Mouse (Mus musculus): Measurements from ENCODE around the gene Kpna2.

Kpna2 gene

DNA sequence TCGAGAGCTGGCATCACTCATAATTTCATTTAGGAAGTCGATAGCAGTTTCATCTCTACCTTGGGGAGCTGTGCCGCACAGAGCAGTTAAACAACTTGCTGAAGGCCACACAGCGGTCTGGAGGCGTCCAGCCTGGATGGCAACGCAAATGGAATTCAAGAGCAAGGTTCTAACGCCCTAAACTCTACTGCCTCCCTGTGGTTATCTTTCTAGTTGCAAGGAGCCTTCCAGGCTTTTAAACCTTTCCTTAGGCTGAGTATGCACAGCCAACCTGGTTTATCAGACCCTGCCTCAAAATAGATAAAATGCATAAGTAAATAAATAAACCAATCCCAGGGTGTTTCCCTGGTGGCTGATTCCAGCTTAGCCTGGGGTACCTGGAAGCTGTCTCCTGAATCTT, 18.9 kb downstream of the Kpna2 start:
- peak; percentile 43 for DNase-seq

DNA sequence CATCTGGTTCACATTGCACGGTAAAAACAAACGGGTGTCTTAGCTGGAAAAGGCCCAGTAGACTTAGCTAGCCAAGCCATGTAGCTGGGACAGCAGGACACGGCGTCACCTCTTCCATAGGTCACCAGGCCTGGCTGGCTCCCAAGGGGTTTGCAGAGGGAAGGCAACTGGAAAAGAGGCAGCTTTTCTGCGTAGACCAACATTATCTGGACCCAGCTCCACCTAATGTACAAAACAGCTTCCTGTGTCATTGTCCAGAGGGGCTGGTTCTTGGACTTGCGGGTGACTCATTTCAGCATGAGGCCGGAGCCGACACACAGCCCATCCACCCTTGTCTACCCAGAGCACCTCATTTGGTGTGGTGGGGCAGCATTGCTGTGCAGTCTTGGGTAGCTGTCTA, 23.1 kb downstream of the Kpna2 start:
- DNase-seq = no peak

DNA sequence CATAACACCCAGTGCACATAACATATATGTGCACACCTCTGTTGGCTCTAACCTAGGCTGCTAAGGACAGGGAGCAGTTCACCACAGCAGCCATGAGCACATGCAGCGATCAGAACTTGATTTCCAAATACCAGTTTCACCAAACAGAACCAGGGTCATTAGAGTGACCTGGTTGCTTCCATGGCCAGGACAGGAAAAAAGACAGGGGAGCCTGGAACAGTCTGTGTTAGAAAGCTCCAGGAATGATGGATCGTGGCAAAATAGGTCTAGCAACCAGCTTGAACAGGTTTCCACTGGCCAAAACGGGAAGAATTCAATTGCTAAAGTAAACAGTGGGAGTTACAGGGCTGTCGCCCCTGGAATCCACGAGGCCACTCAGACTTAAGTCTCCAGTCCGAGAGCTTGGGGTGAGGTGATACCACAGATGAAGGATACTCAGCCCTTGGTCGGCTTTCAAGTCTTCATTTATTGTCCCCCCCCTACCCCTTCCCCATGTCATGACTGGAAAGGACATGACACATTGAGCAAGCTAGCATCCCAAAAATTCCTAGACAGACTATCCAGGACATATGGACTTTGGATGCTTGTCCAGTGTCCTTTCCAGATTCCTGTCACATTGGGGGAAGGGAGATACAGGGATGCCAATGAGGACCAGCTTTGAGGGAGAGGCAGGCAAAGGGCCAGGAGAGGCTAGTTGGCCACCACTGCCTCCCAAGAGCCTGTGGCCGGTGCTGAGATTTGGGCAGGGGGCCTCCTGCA, 23.7 kb downstream of the Kpna2 start:
- no peak for DNase-seq

- DNase-seq = peak; percentile 23
Measured at GRCm38 (mm10) chr11:106974440-106974839, 24.9 kb downstream of the Kpna2 start.

DNA sequence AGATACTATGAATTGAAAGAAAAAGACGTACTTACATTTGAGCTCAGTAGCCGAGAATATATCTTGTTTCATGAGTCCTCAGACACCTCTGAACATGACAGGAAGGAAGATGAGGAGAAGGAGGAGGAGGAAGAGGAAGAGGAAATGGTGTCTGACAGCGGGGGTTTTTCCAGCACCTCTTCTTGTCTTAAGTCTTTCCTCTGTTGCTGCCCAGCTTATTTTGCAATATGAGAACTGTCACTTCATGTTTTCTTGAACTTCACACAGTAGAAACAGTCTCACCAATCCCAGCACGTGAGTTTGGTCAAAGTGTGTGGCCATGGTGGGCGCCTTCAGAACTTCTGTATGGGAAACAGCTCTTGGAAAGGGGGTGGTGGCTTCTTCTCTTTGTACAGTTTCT, 26.3 kb downstream of the Kpna2 start:
- no peak for DNase-seq

DNA sequence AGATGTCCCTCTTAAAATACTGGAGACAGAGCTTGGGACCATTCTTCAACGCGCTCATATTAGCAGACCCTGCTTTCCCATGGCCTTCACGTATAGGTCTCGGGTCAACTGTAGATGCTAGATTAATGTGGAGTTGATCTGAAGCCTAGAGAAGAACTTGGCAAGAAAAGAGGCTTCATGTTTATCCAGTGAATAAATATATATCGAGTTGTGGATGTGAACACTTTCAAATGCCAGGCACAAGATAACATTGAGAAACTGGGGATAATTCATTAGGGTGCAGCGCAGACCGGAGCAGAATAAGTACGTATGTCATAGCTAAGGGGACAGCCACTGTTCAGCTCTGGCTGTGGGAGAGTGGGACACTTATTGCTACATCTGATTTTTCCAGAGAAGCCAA, 29.5 kb downstream of the Kpna2 start:
- DNase-seq = no peak

GRCm38 (mm10) chr11:106967630-106968029, 31.7 kb downstream of the Kpna2 start:
- no peak for DNase-seq

GRCm38 (mm10) chr11:106965881-106966280, 33.5 kb downstream of the Kpna2 start:
- no peak for DNase-seq

DNA sequence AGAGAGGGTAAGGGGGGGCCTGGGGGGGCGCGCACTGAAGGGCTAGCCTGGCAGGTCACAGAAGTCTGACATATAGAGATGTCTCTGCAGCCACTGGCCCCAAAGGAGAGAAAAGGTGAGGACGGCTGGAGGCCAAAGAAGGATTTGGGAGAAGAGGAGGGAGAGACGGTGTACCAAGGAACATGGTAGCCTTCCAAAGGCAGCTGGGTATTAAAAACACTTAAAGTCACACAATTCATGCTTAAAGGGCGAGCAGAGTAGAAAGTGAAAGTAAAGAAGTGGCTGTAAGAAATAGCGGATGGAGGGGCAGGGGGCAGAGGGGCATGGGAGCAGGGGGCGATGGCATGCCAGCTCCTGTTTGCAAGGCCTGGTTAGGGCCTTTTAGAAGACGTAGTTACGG, 37.0 kb downstream of the Kpna2 start:
- DNase-seq = peak; percentile 14

DNA sequence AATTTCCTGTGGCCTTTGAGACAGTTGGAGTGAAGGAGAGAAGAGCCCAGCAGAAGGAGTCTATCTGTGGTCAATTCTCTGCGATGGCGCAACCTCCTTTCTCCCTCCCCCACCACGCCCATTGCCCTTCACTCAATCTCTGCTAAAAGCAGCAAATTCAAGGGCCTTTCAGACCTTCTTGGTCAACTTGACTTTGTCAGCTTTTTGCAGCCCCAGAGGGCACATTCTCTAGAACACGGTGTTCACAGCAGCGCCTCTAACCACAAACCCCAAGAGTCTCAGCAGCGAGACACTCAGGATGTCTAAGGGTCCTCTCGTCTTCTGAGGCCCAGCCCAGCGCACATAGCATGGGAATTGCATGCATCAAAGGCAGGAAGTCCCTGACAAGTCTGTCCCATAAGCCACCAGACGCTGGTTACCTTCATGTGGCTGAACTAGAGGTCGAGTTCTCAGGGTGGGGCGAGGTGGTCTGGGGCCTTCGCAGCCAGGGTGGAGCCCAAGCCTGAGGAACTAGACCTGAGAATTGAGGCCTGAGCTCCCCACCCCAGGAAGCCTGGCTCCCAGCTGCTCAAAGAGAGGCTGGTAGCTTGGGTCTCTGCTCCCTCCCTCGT, 37.8 kb downstream of the Kpna2 start:
- DNase-seq = peak; percentile 73

- no peak for DNase-seq
Measured at GRCm38 (mm10) chr11:106959121-106959520, 40.2 kb downstream of the Kpna2 start.

DNA sequence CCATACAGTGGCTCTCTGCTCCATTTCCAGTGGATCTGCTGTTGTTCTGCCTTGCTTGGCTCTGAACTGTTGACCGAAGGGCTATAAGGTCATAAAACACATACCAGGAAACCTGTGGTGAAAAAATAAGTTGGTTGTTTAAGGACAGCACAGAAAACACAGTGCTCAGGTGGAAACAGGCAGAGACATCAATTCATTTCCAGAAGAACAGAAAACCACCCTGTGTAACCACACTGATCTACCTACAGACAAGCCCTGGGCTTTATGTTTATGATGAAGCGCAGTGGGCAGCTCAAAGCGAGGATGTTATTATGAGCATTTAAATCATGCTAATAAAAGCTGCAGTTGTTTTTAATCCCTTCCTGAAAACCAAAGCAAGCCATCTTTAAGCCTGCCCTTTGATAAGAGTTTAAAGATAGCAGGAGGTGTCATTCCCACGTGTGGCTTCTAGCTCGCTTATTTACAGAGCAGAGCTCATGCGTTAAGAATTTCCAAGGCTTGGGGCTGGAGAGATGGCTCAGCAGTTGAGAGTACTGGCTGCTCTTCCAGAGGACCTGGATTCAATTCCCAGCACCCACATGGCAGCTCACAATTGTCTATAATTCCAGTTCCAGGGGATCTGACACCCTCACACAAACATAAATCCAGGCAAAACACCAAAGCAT, 40.8 kb downstream of the Kpna2 start:
- no peak for DNase-seq

- peak; percentile 17 for DNase-seq
Measured at GRCm38 (mm10) chr11:106957271-106957980, 41.9 kb downstream of the Kpna2 start.

DNA sequence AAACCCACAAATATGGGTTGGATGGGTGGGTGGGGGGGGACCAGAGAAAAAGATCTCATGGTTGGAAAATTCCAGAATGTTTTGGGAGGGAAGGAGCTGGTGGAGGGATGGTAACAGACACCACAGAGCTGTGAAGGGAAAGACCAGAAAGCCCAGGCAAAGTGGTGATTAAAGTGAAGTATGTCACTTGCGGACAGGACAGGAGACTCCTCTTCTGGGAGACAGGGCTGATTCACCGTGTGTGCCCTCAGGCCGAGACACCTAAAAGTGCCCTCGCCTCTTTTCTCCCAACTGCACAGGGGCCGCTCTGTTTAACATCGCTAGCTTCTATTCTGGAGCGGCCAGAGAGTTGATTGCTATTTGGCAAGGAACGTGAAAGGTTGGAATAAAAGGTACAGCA, 44.8 kb downstream of the Kpna2 start:
- DNase-seq = no peak

GRCm38 (mm10) chr11:106954116-106954515, 45.2 kb downstream of the Kpna2 start:
- no peak for DNase-seq
